Mouse (Mus musculus): ENCODE measurements around the gene Psap.

- TF ChIP-seq CTCF (IDR thresholded peaks at IDR 0.05; ENCODE audit: low read depth, low read length) (no peak), GATA1 (IDR thresholded peaks at IDR 0.05; ENCODE audit: borderline replicate concordance, low read length) (no peak), TAL1 (conservative IDR thresholded peaks at IDR 0.05; ENCODE audit: low read depth, low read length) (no peak), GATA2 (IDR thresholded peaks at IDR 0.05; ENCODE audit: borderline replicate concordance, low read depth, low read length) (no peak)
These were observed 31.8 kb upstream of the Psap start for GRCm38 (mm10) chr10:60245635-60246034.
